Mouse (Mus musculus) lung, postnatal 36 days (tissue): ENCODE results near the gene Pja2.
"Not testable (repeated sequence)": the region's sequence is repeated elsewhere in the genome, so short reads cannot be mapped to it uniquely, and the experiment has no call there.

Source experiments
- DNase-seq: peaks from one replicate; pipeline ENCODE4 v3.0.0; 2022; ENCODE audit warnings: mixed read lengths

Pja2 gene

DNA sequence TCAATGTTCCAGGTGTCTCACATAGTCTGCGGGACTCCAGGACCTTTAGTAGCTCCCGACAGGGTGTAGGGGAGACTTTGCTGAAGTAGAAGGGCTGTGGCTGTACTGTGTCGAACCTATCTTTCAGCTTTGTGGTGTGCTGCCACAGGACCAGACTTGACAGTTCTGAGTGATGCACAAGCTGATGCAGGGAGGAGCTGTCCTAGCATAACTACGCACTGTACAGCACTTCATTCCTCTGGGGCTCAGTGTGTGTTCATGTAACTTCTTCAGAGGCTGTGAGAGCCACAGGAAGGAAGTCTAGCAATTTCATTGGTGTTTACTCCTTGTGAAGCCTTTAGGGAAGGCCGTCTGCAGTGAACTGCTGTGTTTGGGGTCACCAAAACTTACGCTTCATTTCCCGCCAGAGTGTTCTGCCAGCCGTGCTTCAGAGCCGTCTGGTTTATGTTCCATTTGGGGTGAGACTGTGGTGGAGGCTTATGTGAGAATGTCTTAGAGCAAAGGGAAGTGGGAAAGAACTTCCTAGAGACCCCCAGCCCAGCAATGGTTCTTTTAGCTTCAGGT lies 54.0 kb downstream of the Pja2 start:
- DNase-seq: no peak

DNA sequence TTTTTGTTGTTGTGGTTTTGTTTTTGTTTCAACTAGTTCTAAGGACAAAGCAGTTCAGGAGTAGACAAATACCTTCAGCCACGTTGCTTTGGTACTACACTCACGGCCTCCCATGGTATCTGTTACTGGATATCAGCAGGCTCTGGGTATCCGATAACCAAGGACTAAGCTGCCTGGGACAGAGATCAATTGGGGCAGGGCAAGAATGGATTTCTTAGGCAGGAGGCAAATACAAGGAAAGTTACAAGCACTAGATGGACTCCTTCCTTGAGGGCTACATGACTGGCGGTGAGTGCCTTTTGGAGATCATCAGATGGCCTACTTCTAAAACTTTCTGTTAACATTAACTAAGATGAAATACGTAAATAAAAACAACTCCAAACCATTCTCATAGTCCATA lies 55.0 kb downstream of the Pja2 start:
- no peak for DNase-seq

DNA sequence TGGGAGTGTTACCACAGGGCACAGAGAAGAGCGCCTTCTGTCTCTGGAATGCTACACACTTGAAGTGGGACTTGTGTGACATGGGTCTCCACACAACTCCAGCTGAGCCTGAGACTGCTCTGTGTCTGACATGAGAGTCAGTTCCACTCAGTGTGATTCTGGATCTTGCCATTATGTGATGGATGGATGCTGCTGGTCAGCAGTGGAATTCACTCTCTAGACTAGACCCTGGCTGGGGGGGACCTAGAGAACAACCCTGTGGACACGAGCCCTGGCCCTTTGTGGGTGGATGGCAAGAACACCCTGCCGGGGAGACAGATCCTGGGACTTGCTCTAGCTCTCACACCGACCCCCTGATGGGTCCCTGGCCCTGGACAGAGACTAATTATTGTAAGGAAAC lies 56.5 kb downstream of the Pja2 start:
- DNase-seq: no peak

DNA sequence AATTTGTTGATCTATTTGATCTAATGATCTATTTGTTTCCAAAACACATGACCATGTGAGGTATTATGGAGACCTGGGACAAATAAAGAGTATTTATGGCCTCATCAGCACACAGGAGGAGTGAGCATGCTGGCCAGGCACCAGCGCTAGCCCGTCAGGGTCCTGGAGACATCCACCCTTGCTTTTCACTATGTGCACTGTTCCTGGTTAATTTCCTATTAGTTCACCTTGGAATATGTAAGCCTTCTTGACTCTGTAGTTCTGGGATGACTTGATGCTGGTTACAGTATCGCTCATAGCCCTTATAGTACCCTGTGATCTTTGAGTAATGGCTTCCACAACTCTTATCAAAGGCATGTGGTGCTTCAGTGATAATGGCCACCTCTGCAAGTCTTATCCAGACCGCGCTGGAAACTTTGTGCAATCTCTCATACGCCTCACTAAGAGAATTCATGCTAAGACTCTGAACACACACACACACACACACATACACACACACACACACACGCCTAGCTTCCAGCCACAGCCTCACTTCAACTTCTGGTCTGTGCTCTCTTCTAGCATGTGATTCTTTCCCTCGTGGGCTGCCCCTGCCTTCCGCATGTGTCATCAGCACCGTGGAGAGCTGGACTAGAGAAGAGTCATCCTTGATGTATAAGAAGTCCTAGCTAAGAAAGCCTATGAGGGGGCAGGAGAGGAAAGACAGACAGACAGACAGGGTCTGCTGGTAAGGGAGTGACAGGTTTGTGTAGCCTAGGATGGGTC lies 57.2 kb downstream of the Pja2 start:
- DNase-seq: no peak

DNA sequence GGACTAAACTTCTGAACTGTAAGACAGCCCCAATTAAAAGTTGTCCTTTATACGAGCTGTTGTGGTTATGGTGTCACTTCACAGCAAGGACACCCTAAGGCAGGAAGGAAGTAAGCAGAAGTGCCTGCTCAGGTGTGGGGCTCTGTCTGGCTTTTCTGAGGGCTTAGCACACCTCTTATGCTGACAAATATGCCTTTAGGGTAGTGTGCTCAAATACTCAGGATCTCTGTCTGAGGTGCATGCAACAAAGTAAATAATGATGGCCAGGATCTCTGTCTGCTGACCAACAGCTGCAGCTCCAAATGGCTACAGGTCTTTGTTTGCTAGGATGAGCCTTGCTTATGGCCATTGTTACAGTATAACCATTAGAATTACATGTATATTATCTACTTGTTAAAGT lies 71.1 kb downstream of the Pja2 start:
- no peak for DNase-seq

DNA sequence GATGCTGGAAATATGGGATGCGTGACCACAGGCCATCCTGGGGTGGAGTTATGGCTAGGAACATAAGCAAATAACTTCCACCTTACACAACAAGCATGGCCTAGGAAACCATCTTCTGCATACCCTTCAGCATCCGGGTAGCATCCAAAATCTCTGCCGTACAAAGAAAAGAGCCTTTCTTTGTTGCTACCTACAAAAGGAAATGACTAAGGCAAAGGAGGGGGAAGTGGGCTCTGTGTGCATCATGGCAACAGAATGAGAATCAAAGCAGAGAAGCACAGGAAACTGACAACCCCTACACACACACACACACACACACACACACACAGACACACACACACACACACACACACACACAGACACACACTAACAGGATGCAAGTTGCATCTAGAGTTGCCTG lies 83.5 kb downstream of the Pja2 start:
- no peak for DNase-seq

DNA sequence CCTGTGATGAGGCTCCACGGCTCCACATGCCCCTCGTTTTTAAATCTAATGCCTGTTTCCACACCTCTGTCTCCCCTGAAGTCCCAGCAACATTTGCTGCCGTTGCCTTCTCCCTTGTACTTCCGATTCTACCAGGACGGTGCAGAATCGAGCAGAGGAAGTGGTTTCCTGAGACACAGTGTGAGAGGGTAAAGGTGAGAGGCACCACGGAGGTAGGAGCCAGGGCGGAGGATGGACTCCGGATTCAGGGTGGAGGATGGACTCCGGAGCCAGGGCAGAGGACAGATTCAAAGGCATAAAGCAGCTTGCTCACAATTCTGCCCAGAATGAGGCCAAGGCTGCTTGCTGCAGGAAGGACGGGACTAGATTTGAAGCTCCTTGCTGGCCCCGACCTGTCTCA lies 88.8 kb downstream of the Pja2 start:
- no peak for DNase-seq

DNA sequence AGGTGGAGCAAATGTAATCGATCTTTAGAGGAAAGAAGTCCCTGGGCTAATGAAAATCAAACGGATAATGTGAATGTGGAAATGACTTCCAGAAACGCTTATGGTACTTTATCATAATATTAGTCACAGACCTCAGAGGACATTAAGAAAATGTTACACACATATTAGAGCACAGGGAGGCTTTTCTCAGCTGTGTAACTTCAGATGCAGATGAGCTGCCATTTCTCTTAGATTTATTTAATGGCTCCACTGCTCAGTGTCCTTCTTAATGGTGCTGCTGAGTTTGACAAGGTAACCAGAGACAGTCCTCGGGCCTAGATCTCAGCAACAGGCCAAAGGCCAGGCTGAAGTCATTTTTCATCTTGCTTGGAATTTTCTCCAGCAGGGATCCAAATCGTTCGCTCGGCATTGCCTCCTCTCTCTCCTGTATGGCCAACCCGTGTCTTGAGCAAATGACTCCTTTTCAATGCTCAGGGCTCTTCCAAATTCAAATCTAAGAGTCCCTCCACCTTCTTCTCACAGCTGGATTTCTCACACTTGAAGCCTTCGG lies 89.3 kb downstream of the Pja2 start:
- no peak for DNase-seq

DNA sequence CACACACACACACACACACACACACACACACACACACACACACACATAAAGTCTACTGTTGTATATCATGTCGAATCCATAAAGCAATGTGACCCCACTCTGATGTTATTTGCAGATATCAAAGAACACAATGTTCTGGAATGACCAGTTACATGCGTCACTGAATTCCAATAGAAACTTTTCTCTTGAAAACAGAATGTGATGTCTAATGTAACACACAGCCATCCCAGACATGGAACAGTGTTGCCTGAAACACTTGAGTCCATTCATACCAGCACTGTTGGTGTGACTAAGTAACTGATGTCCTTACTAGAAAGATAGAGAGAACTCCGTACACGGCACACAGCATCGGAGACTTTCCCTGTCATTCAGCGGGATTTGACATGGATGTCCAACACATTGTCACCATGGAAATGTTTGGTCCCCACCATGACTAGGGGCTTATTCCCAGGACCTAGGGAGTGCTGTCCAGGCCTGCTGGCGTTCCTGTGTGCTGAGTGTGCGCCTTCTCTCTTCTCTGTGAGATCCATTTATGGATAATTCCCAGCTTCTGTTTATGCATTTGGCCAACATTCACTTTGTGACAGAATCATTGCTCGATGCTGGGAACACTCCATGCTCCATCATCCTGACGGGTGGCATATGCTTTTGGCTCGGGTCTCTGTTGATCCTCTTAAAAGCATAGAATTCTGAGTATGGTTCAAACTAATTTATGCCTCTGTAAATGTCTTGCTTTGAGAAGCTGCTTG lies 90.0 kb downstream of the Pja2 start:
- DNase-seq: peak; percentile 14

DNA sequence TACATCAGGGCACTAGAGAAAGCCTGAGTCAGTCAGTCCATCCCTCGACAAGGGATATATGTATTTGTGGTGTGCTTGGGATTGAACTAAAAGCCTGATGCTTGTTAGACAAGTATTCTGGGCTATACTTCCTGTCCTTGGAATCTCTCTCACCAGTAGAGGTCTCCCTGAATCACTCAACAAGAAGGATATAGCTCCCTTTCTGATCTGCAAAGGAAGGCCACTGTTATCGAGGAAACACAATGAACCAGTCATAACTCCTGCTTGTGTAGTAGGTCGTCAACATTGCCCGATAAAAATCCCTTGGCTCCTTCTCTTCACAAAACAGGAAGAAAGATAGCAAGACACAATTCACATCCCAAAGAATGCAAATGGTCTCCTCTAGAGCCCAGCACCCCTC lies 99.6 kb downstream of the Pja2 start:
- DNase-seq: peak; percentile 41

DNA sequence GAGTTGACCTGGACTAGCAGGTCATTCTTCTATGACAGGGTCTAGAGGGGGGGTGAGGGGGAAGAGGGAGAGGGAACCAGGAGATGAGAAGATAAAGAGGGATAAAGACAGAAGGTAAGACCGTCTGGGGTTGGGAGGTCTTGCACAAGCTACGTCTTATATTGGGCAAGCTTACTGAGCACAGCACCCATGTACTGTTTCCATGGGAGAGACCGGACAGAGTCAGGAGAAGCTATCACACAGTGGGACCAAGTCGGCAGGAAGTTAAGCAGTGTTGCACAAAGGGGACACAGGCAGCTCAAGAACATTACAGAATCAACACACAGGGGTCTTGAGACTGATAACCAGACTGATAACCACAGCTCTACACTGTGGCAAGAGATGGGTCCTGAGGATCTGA lies 100.1 kb downstream of the Pja2 start:
- DNase-seq: not testable (repeated sequence)

DNA sequence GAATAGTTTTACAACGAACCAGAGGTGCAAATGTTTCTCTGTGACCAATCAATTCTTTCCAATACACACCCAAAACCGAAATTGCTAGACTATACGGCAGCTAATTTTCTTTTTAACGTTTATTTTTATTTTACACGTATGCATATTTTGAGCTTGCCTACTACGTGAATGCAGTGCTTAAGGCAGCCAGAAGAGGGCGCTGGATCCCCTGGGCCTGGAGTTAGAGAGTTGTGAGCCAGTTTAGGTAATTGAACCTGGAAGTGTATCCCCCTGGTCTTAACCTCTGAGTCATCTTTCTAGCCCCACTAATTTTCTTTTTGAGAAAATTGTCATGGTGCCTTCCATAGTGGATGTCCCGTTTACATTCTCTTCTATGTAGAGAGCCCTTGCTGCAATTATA lies 100.5 kb downstream of the Pja2 start:
- no peak for DNase-seq
